Mouse (Mus musculus) limb, embryonic 14.5 days (tissue): ENCODE measurements around the gene Efr3b. TPM values are rescaled to one million over a fixed set of nuclear protein-coding genes. Genes with fewer than 3 reads are reported as not detected.

Experiments used
- ATAC-seq: fragments of 200-750 bp; cut with Nextera tagmentation; 2 replicates; pipeline ENCODE4 v1.8.0; 2017; ENCODE audit warnings: low read depth, moderate number of reproducible peaks, moderate TSS enrichment; ENCODE audit not compliant: low FRiP score
- DNase-seq: peaks from one replicate; pipeline ENCODE4 v3.0.0-alpha.2; 2015; ENCODE audit warnings: low spot score
- H3K27ac ChIP-seq: fragments of 300-500 bp; sonication (generic); replicated peaks from 2 replicates; pipeline ENCODE4 v1.5.1; 2014; ENCODE audit warnings: low read depth, mild to moderate bottlenecking, low read length, moderate library complexity, mixed read lengths
- H3K27me3 ChIP-seq: fragments of 300-500 bp; sonication (generic); 2 replicates; pipeline ENCODE4 v1.6.1; 2014; ENCODE audit warnings: low read length, mixed read lengths; ENCODE audit not compliant: control insufficient read depth, insufficient read depth
- H3K36me3 ChIP-seq: fragments of 300-500 bp; sonication (generic); 2 replicates; pipeline ENCODE4 v1.6.1; 2014; ENCODE audit warnings: mild to moderate bottlenecking, low read length, moderate library complexity, mixed read lengths; ENCODE audit not compliant: control insufficient read depth, insufficient read depth
- H3K4me1 ChIP-seq: fragments of 300-500 bp; sonication (generic); 2 replicates; pipeline ENCODE4 v1.6.1; 2014; ENCODE audit warnings: antibody characterized with exemption, low read length, mixed read lengths; ENCODE audit not compliant: control insufficient read depth, insufficient read depth
- H3K4me2 ChIP-seq: fragments of 300-500 bp; sonication (generic); replicated peaks from 2 replicates; pipeline ENCODE4 v1.6.1; 2014; ENCODE audit warnings: low read depth, mild to moderate bottlenecking, low read length, moderate library complexity; ENCODE audit not compliant: severe bottlenecking
- H3K4me3 ChIP-seq: fragments of 300-500 bp; sonication (generic); replicated peaks from 2 replicates; pipeline ENCODE4 v1.5.1; 2014; ENCODE audit warnings: low read length
- H3K9ac ChIP-seq: fragments of 300-500 bp; sonication (generic); 2 replicates; pipeline ENCODE4 v1.6.1; 2014; ENCODE audit warnings: mild to moderate bottlenecking, low read depth, low read length, moderate library complexity; ENCODE audit not compliant: severe bottlenecking
- H3K9me3 ChIP-seq: fragments of 300-500 bp; sonication (generic); 2 replicates; pipeline ENCODE4 v1.6.1; 2016; ENCODE audit warnings: low read length; ENCODE audit not compliant: control insufficient read depth
- POLR2A ChIP-seq: fragments of 200-500 bp; IDR thresholded peaks from 2 replicates; pipeline ENCODE4 v1.8.0; 2012; ENCODE audit warnings: inconsistent platforms, mild to moderate bottlenecking, moderate library complexity, borderline replicate concordance; ENCODE audit not compliant: insufficient read depth, insufficient read length; ENCODE audit errors: extremely low read depth
- WGBS: fragments of 180-500 bp; shearing (Covaris S2); extraction: QIAGEN DNeasy Blood & Tissue Kit; methylation state at CpG from one replicate; pipeline ENCODE4 v1.1.7; 2014; 5-methylcytosine and 5-hydroxymethylcytosine counted together
- polyA plus RNA-seq, 2 experiments: library from polyadenylated mRNA; depleted of rRNA in 1 of 2; stranded (reverse) in 1 of 2; unstranded in 1 of 2; fragments of >200 nt; fragmentation: Nextera tagmentation in 1 of 2; extraction: Ambion mirVana in 1 of 2; gene quantifications; 2 replicates each; pipeline versions ENCODE4 v1.2.1 to v1.2.3; 2012 to 2014

Efr3b gene
- polyA plus RNA-seq, 2 experiments, result 3.5 to 6.2 TPM

GRCm38 (mm10) chr12:4076383-4076782 is 37.7 kb upstream of the Efr3b start:
- DNase-seq, result no peak
- Histone ChIP-seq H3K9ac (no peak overlapping the region), H3K4me2 (no peak overlapping the region), H3K4me1 (no peaks in the 10 kb centered on the region), H3K9me3 (no peaks in the 10 kb centered on the region), H3K27me3 (no peaks in the 10 kb centered on the region), H3K36me3 (no peaks in the 10 kb centered on the region), H3K4me3 (no peak overlapping the region), H3K27ac (no peak overlapping the region)
- ATAC-seq, result no peak
- no peak for TF ChIP-seq POLR2A

GRCm38 (mm10) chr12:4075407-4075806 is 36.7 kb upstream of the Efr3b start:
- Histone ChIP-seq H3K27me3 (no peaks in the 10 kb centered on the region), H3K9me3 (no peaks in the 10 kb centered on the region), H3K27ac (no peak overlapping the region), H3K9ac (no peak overlapping the region), H3K4me1 (no peaks in the 10 kb centered on the region), H3K4me2 (no peak overlapping the region), H3K4me3 (no peak overlapping the region), H3K36me3 (no peaks in the 10 kb centered on the region)
- WGBS, result 68% methylated on average over 8 of the region's 8 CpGs
- DNase-seq (no peak), ATAC-seq (no peak)
- no peak for TF ChIP-seq POLR2A

GRCm38 (mm10) chr12:4071671-4072070 is 33.0 kb upstream of the Efr3b start:
- Histone ChIP-seq H3K4me3 (no peak overlapping the region), H3K36me3 (no peaks in the 10 kb centered on the region), H3K4me2 (no peak overlapping the region), H3K9ac (no peak overlapping the region), H3K4me1 (no peaks in the 10 kb centered on the region), H3K27me3 (no peaks in the 10 kb centered on the region), H3K27ac (no peak overlapping the region), H3K9me3 (no peaks in the 10 kb centered on the region)
- DNase-seq (no peak), ATAC-seq (no peak)
- 68% methylated on average over 9 of the region's 9 CpGs for WGBS
- no peak for TF ChIP-seq POLR2A

GRCm38 (mm10) chr12:4068551-4068950 is 29.8 kb upstream of the Efr3b start:
- Histone ChIP-seq H3K4me3 (no peak overlapping the region), H3K4me1 (no peaks in the 10 kb centered on the region), H3K36me3 (no peaks in the 10 kb centered on the region), H3K27me3 (no peaks in the 10 kb centered on the region), H3K4me2 (no peak overlapping the region), H3K27ac (no peak overlapping the region), H3K9ac (no peak overlapping the region), H3K9me3 (no peaks in the 10 kb centered on the region)
- 76% methylated on average over 4 of the region's 4 CpGs for WGBS
- no peak for TF ChIP-seq POLR2A
- DNase-seq, result no peak
- no peak for ATAC-seq

GRCm38 (mm10) chr12:4066681-4067459 is 28.2 kb upstream of the Efr3b start:
- Histone ChIP-seq H3K4me3 (no peak overlapping the region), H3K36me3 (no peaks in the 10 kb centered on the region), H3K9ac (no peak overlapping the region), H3K4me2 (no peak overlapping the region), H3K9me3 (no peaks in the 10 kb centered on the region), H3K27me3 (no peaks in the 10 kb centered on the region), H3K27ac (no peak overlapping the region), H3K4me1 (no peaks in the 10 kb centered on the region)
- 58% methylated on average over 6 of the region's 6 CpGs for WGBS
- no peak for ATAC-seq
- TF ChIP-seq POLR2A, result no peak
- DNase-seq, result no peak
